Mouse (Mus musculus): ENCODE results near the gene Fzr1. TPM values are rescaled to one million over a fixed set of nuclear protein-coding genes. Genes with fewer than 3 reads are reported as not detected.
A peak's percentile ranks its signal among the peaks of the same experiment; 100 is the strongest.

The Fzr1 gene
- total RNA-seq, 2 experiments from 2014 or later: 65.9 to 66.6 TPM

GRCm38 (mm10) chr10:81404720-81405119, 26.4 kb upstream of the Fzr1 start:
- no peak for DNase-seq (ENCODE audit: extremely low spot score in 1 of 2, low spot score in 1 of 2)

DNA sequence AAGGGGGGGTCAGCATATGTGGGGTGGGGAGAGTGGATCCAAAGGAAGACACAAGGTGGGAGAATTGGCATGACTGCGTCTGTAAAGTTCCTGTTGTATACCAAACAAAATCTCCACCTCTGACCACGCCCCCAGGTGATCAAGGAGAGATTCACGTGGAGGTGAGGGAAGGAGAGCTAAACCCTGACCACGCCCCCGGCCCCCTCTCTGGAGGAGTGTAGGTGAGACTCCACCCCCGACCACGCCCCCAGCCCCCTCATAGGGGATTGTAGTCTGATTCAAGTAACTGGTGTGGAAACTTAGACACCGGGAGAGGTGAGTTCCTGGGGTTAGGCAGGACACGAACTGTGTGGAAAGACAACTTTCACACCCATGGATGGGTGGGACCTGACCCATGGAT, 25.8 kb upstream of the Fzr1 start:
- no peak for DNase-seq (ENCODE audit: extremely low spot score in 1 of 2, low spot score in 1 of 2)

GRCm38 (mm10) chr10:81403511-81403910, 25.2 kb upstream of the Fzr1 start:
- DNase-seq (ENCODE audit: extremely low spot score in 1 of 2, low spot score in 1 of 2): no peak

GRCm38 (mm10) chr10:81402227-81402765, 24.0 kb upstream of the Fzr1 start:
- no peak for DNase-seq (ENCODE audit: extremely low spot score in 1 of 2, low spot score in 1 of 2)

- peak in 1 of 2 experiments; percentile 40 for DNase-seq (ENCODE audit: extremely low spot score in 1 of 2, low spot score in 1 of 2)
Observed at GRCm38 (mm10) chr10:81401521-81402226, 23.4 kb upstream of the Fzr1 start.

- no peak for DNase-seq (ENCODE audit: extremely low spot score in 1 of 2, low spot score in 1 of 2)
Observed at GRCm38 (mm10) chr10:81401205-81401520, 22.8 kb upstream of the Fzr1 start.

DNA sequence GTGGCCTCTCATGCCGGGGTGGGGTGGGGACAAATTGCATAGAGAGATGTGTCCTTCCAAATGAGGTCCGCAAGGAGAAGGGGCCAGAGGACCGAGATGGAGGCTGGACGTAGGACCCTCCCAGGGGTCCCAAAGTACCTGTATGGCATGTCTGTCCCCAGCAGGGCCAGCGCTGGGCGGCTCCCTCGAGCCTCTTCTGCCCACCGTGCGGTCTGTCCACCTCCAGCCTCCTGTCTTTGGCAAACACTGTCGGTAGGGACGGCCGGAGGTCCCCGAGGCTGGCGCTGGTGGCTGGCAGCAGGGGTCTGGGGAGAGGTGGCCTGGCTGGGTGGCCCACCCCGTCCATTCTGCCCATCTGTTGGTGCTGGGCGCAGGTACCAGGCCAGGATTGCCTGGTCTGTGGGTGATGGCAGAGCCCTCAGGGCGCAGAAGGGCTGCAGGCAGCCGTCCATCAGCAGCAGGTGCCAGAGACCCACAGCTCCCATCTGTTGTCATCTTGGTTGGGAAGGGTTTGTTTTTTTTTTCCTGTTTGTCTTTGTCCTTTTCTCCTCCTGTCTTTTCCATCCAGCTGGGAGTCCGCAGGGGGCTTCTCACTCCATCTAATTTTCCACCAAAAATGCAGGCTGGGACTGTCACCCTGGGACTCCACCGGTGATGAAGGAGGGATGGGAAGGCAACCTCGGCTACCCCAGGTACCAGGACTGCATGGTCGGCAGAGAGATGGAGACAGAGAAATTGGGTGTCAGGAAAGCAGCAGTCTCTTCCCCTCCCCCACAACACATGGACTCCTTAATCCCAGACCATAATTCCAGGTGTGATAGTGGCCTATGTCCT, 22.3 kb upstream of the Fzr1 start:
- DNase-seq (ENCODE audit: extremely low spot score in 1 of 2, low spot score in 1 of 2): no peak

- no peak for DNase-seq (ENCODE audit: extremely low spot score in 1 of 2, low spot score in 1 of 2)
Observed at GRCm38 (mm10) chr10:81399798-81400308, 21.5 kb upstream of the Fzr1 start.

DNA sequence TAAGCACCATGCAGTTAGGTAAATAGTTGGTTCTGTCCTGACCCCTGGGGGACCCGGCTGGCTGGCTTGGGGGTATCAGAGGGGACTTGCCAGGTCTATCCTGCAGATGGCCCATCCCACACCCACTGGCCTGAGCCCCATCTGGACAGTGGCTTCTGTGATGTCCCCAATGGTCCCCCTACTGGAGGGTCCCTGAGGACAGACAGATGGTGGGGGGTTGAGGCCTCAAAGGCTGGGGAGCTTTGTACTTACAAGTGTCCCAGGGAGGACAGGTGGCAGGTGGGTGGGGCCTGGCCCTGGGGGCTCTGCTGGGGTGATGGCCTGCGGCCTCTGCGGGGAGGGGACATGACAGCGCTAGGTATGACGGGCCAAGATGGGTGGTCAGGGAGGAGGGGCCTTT, 21.0 kb upstream of the Fzr1 start:
- no peak for DNase-seq (ENCODE audit: extremely low spot score in 1 of 2, low spot score in 1 of 2)

GRCm38 (mm10) chr10:81396749-81397148, 18.4 kb upstream of the Fzr1 start:
- no peak for DNase-seq (ENCODE audit: extremely low spot score in 1 of 2, low spot score in 1 of 2)

DNA sequence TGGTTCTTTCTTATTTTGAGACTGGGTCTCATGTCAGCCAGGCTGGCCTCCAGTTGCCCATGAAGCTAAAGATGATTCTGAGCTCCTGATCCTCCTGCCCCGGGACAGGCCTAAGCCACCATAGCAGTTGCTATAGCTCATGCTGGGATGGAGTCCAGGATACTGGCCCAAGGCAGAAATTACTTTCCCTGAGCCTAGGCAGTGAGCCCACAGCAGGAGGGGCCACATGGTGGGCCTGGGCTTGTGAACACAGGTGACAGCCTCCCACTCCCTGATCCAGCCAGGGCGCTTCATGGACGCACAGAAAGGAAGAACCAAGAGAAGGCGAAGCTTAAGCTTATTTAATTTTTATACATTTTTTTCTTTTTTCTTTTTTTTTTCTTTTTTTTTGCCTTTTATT, 17.5 kb upstream of the Fzr1 start:
- no peak for DNase-seq (ENCODE audit: extremely low spot score in 1 of 2, low spot score in 1 of 2)

DNA sequence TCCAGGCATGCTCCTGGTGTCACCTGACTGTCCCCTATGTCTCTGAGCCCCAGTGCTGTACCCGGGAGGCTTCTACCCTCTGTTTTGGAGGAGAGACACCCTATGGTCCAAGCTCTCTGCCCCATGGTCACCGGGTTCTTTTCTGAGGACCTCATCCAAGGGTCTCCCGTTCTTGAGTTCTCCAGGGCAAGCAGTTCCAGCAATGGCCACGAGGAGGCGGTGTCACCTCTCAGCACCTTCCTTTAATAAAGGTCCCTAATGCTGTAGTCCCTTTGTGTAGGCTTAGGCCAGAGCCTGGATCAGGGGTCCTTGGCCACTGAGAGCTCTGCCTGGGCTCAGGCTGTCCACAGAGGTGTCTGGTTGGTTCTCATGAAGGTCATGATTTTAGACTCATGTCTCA, 16.8 kb upstream of the Fzr1 start:
- peak in 1 of 2 experiments; percentile 82 for DNase-seq (ENCODE audit: extremely low spot score in 1 of 2, low spot score in 1 of 2)

DNA sequence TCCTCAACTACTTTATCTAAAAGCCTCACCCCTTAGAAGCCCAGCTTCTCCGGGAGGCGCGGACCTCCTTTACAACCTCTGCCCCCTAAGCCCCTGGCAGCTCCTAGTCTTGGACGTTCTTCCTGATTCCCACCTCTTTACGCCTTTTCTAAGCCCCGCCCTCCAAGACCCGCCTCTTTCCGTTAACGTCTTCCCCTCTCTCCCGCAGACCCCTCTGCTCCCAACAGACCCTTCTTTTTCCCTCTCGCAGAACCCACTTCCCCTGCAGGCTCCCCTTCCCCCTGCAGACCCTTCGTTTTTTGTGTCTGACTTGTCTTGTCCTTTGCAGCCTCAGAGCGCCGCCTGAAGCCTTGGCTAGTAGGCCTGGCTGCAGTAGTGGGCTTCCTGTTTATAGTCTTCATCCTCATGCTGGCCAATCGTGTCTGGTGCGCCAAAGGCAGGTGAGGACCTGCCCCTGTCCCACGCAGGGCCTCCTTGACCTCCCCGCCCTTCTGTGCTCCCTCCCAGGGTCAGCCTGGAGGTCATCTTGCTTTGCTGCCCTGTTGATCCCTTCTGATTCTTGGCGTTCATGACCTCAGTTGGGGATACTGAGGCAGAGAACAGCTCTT, 15.2 kb upstream of the Fzr1 start:
- DNase-seq (ENCODE audit: extremely low spot score in 1 of 2, low spot score in 1 of 2): no peak

DNA sequence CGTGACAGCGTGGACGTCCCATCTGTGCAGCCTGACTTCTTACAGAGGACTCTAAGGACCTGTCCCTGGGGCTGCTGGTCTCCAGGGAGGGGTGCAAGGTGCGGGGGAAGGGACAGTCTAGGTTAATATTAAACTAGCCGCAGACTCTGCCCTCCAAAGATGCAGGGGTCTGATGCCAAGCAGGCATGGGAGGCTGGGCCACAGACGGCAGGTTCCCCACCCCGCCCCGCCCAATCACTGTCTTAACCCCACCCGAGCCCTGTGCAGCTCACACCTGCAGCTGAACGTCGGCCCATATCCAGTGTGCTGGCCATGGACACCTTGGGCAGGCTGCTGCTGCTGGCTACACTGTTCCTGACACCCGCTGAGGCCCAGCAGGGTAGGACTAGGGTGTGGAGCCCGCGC, 14.5 kb upstream of the Fzr1 start, which contains the start of gene Smim24:
Smim24 (plus strand) TSS at position 271 of the 405 bp plus-strand sequence.
- no peak for DNase-seq (ENCODE audit: extremely low spot score in 1 of 2, low spot score in 1 of 2)

GRCm38 (mm10) chr10:81392270-81392669, 14.0 kb upstream of the Fzr1 start:
- DNase-seq (ENCODE audit: extremely low spot score in 1 of 2, low spot score in 1 of 2): no peak

DNA sequence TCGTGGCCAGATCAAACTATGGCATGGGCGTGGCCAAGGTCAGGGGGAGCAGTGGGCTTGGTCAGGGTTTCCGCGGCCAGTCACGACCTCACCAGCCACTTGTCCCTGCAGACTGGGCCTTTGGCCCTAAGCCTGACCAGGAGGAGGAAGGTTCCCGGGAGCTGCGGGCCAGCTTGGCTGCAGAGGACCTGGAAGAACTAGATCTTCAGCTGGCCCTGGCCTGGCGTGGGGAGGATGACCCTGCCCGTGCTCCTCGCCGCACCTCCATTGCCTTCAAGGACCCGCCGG, 12.3 kb upstream of the Fzr1 start:
- DNase-seq (ENCODE audit: extremely low spot score in 1 of 2, low spot score in 1 of 2): no peak

- peak; percentile 75 to 86 for DNase-seq (ENCODE audit: extremely low spot score in 1 of 2, low spot score in 1 of 2)
Observed at GRCm38 (mm10) chr10:81389801-81390677, 11.7 kb upstream of the Fzr1 start.

- no peak for DNase-seq (ENCODE audit: extremely low spot score in 1 of 2, low spot score in 1 of 2)
Observed at GRCm38 (mm10) chr10:81389373-81389772, 11.1 kb upstream of the Fzr1 start.

DNA sequence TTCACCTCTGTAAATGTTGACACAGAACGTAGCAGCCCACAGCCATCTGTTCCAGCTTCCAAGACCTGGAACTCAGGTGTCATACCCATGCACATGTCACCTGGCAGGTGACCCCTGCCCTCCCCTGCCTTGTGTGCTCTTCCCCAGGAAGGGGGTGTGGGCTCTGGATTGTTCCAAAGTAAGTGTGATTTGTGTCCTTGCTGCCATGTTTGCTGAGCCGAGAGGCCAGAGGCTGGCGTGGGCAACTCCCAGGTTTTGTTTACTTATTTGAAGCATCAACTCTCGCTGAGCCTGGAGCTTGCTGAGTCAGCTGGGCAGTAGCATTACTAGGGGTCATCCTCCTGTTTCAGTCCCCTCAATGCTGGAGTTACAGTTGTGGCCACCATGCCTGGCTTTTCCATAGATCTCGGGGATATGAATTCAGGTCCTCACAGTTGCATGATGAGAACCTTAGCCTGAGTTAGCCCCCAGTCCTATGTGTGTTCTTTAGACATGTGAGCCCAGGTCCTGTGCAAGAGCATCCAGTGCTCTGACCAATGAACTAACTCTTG, 10.3 kb upstream of the Fzr1 start, which contains the start of gene Gm48552:
Gm48552 (plus strand) TSS at position 501 of the 551 bp plus-strand sequence.
- no peak for DNase-seq (ENCODE audit: extremely low spot score in 1 of 2, low spot score in 1 of 2)

- DNase-seq (ENCODE audit: extremely low spot score in 1 of 2, low spot score in 1 of 2): no peak
Observed at GRCm38 (mm10) chr10:81387716-81388115, 9.4 kb upstream of the Fzr1 start.

All from layer of hippocampus, postnatal 25 days (tissue).